Mouse (Mus musculus) heart, embryonic 15.5 days (tissue): Measurements from ENCODE around the gene Map4k3. TPM values are rescaled to one million over a fixed set of nuclear protein-coding genes. Genes with fewer than 3 reads are reported as not detected.
"Not testable (repeated sequence)": the region's sequence is repeated elsewhere in the genome, so short reads cannot be mapped to it uniquely, and the experiment has no call there.

ENCODE experiments used
- ATAC-seq: fragments of 200-750 bp; cut with Nextera tagmentation; replicated peaks from 2 replicates; pipeline ENCODE4 v1.8.0; 2017; ENCODE audit warnings: low read depth, moderate TSS enrichment; ENCODE audit not compliant: insufficient number of reproducible peaks, insufficient read depth, low FRiP score
- H3K27ac ChIP-seq: fragments of 300-500 bp; sonication (generic); 2 replicates; pipeline ENCODE4 v1.5.1; 2015; ENCODE audit warnings: mild to moderate bottlenecking, inconsistent platforms
- H3K27me3 ChIP-seq: fragments of 300-500 bp; sonication (generic); 2 replicates; pipeline ENCODE4 v1.6.1; 2015; ENCODE audit warnings: inconsistent platforms
- H3K36me3 ChIP-seq: fragments of 300-500 bp; sonication (generic); 2 replicates; pipeline ENCODE4 v1.6.1; 2015; ENCODE audit warnings: mild to moderate bottlenecking, inconsistent platforms
- H3K4me1 ChIP-seq: fragments of 300-500 bp; sonication (generic); replicated peaks from 2 replicates; pipeline ENCODE4 v1.6.1; 2015; ENCODE audit warnings: inconsistent platforms
- H3K4me2 ChIP-seq: fragments of 300-500 bp; sonication (generic); 2 replicates; pipeline ENCODE4 v1.6.1; 2015; ENCODE audit warnings: inconsistent platforms, mild to moderate bottlenecking, moderate library complexity
- H3K4me3 ChIP-seq: fragments of 300-500 bp; sonication (generic); 2 replicates; pipeline ENCODE4 v1.5.1; 2015; ENCODE audit warnings: mild to moderate bottlenecking, inconsistent platforms
- H3K9ac ChIP-seq: fragments of 300-500 bp; sonication (generic); 2 replicates; pipeline ENCODE4 v1.6.1; 2015; ENCODE audit warnings: mild to moderate bottlenecking, inconsistent platforms
- H3K9me3 ChIP-seq: fragments of 300-500 bp; sonication (generic); replicated peaks from 2 replicates; pipeline ENCODE4 v1.6.1; 2016; ENCODE audit warnings: inconsistent platforms
- WGBS: fragments of 180-500 bp; shearing (Covaris S2); methylation state at CpG from one replicate; pipeline ENCODE4 v1.1.7; 2015; ENCODE audit warnings: mixed read lengths; 5-methylcytosine and 5-hydroxymethylcytosine counted together
- polyA plus RNA-seq: library from polyadenylated mRNA; unstranded; fragments of >200 nt; fragmentation: Nextera tagmentation; extraction: Ambion mirVana; gene quantifications from 2 replicates; pipeline ENCODE4 v1.2.1, GENCODE M21; 2015

Map4k3 gene
- polyA plus RNA-seq, 1 experiment from 2014 or later = 17.9 TPM

GRCm38 (mm10) chr17:80577639-80578038, 150.6 kb downstream of the Map4k3 start, which contains the start of gene Cdkl4:
TSS of gene Cdkl4 (minus strand) at chr17:80577813.
- no peaks in the 10 kb centered on the region for H3K27me3 ChIP-seq
- peaks cover 21% of the 10 kb centered on the region for H3K36me3 ChIP-seq
- H3K27ac ChIP-seq = no peak within 1 kb of the TSS
- 65% methylated on average over 15 of the region's 15 CpGs for WGBS
- H3K9me3 ChIP-seq = no peaks in the 10 kb centered on the region
- H3K4me2 ChIP-seq = peak within 1 kb of the TSS; percentile 92
- peak within 1 kb of the TSS; percentile 48 for H3K4me3 ChIP-seq
- ATAC-seq = no peak
- peaks cover 10% of the 10 kb centered on the region for H3K4me1 ChIP-seq
- peak within 1 kb of the TSS; percentile 46 for H3K9ac ChIP-seq

GRCm38 (mm10) chr17:80577214-80577613, 151.1 kb downstream of the Map4k3 start:
- H3K27ac ChIP-seq = no peak overlapping the region
- ATAC-seq = no peak; the same call in 1 of the 2 replicates

GRCm38 (mm10) chr17:80575008-80575407, 153.3 kb downstream of the Map4k3 start:
- Histone ChIP-seq H3K27me3 (no peaks in the 10 kb centered on the region), H3K27ac (no peak overlapping the region), H3K9ac (no peak overlapping the region), H3K4me2 (no peak overlapping the region), H3K9me3 (no peaks in the 10 kb centered on the region), H3K4me1 (peaks cover 10% of the 10 kb centered on the region), H3K36me3 (0 out of 2 replicates have a peak, but pooled peaks cover 2% of the 10 kb centered on the region), H3K4me3 (no peak overlapping the region)
- ATAC-seq = no peak
- 42% methylated on average over 7 of the region's 7 CpGs for WGBS

More at GRCm38 (mm10) chr17:80577214-80577613, 151.1 kb downstream of the Map4k3 start:
- H3K9ac ChIP-seq = peak overlapping the region; percentile 46
- WGBS = under 1% methylated on average over 29 of the region's 30 CpGs
- peaks cover 10% of the 10 kb centered on the region for H3K4me1 ChIP-seq
- H3K36me3 ChIP-seq = peaks cover 17% of the 10 kb centered on the region; the same call in 1 of the 2 replicates
- no peaks in the 10 kb centered on the region for H3K27me3 ChIP-seq
- H3K9me3 ChIP-seq = no peaks in the 10 kb centered on the region
- peak overlapping the region; percentile 48 for H3K4me3 ChIP-seq
- peak overlapping the region; percentile 92 for H3K4me2 ChIP-seq

GRCm38 (mm10) chr17:80574471-80574965, 153.8 kb downstream of the Map4k3 start:
- no peak overlapping the region for H3K9ac ChIP-seq
- H3K27me3 ChIP-seq = no peaks in the 10 kb centered on the region
- H3K9me3 ChIP-seq = no peaks in the 10 kb centered on the region
- H3K4me3 ChIP-seq = no peak overlapping the region
- no peak overlapping the region for H3K27ac ChIP-seq
- H3K4me2 ChIP-seq = no peak overlapping the region
- no peak for ATAC-seq
- H3K36me3 ChIP-seq = no peaks in the 10 kb centered on the region
- peaks cover 10% of the 10 kb centered on the region for H3K4me1 ChIP-seq
- 75% methylated on average over 7 of the region's 7 CpGs for WGBS

DNA sequence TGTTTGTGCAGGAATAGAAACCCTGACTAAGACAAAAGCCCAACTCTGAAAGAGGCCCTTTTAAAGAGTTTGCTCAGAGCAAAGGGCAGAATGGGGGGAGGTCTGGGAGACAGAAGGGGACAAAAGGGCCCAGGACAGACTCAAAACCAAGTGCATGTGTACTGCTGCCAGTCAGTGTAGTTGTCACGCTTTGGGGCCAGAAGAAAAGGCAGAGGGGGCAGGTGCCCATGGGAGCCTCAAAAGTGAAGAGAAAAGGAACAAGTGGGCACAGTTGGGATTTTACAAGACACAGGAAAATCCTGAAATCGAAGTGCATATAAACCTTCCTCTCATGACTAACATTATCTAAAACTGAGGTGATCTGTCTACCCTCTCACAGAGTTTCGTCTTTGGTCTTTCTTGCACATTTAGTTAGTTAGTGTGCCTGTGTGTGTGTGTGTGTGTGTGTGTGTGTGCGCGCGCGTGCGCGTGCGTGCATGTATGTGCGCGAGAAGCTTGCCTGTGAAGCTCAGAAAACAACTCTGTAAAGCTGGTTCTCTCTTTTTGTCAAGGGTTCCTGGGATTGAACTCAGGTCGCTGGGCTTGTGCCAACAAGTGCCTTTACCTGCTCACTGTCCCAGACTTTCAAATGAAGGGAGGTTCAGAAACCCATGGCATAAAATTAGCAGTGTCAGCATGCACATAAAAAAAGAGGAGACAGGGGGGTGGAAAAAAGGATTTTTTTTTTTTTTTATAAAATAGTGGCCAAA, 155.9 kb downstream of the Map4k3 start:
- Histone ChIP-seq H3K27me3 (no peaks in the 10 kb centered on the region), H3K4me2 (no peak overlapping the region), H3K27ac (no peak overlapping the region), H3K4me1 (peaks cover 6% of the 10 kb centered on the region), H3K9ac (no peak overlapping the region), H3K4me3 (no peak overlapping the region), H3K9me3 (no peaks in the 10 kb centered on the region), H3K36me3 (no peaks in the 10 kb centered on the region)
- no peak for ATAC-seq
- WGBS = 93% methylated on average over 13 of the region's 13 CpGs

DNA sequence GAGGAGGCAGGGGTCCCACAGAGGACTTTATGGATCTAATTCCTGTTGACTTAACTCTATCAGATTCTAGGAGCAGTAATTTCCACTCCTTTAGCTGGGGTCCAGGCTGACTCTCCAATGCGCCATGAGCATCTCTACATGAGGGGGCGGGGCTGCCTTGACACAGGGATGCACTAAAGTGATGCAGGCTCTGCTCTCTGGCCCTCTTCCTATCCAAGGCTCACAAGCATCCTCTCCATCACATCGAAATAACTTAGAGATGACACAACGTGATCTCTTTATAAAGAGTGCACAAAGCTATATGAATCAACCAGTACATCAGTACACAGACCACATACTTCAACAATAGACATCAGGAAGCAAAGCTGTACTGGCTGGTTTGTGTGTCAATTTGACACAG, 156.8 kb downstream of the Map4k3 start:
- no peak overlapping the region for H3K4me3 ChIP-seq
- no peak overlapping the region for H3K9ac ChIP-seq
- H3K4me2 ChIP-seq = no peak overlapping the region
- ATAC-seq = no peak
- no peaks in the 10 kb centered on the region for H3K36me3 ChIP-seq
- no peak overlapping the region for H3K27ac ChIP-seq
- H3K9me3 ChIP-seq = no peaks in the 10 kb centered on the region
- no peaks in the 10 kb centered on the region for H3K27me3 ChIP-seq
- WGBS = 91% methylated on average over 4 of the region's 4 CpGs
- H3K4me1 ChIP-seq = no peaks in the 10 kb centered on the region

DNA sequence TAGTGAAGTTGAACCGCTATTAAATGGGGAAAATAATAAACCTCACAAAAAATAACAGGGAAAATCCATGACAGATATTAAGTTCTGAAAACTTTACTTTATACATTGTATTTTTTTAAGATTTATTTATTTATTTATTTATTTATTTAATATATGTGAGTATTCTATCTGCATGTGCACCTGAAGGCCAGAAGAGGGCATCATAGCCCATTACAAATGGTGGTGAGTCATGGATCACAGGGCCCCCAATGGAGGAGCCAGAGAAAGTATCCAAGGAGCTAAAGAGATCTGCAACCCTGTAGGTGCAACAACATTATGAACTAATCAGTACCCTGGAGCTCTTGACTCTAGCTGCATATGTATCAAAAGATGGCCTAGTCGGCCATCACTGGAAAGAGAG, 158.6 kb downstream of the Map4k3 start:
- not testable (repeated sequence) for H3K9ac ChIP-seq, H3K36me3 ChIP-seq, H3K27me3 ChIP-seq, H3K27ac ChIP-seq, ATAC-seq, H3K4me3 ChIP-seq, H3K4me2 ChIP-seq, H3K4me1 ChIP-seq, H3K9me3 ChIP-seq
- WGBS = 86% methylated on average over 1 of the region's 2 CpGs

- 88% methylated on average over 6 of the region's 6 CpGs for WGBS
- Histone ChIP-seq H3K4me3 (no peak overlapping the region), H3K9me3 (no peaks in the 10 kb centered on the region; the same call in 1 of the 2 replicates), H3K9ac (no peak overlapping the region), H3K4me1 (no peaks in the 10 kb centered on the region), H3K27ac (no peak overlapping the region), H3K27me3 (no peaks in the 10 kb centered on the region), H3K36me3 (no peaks in the 10 kb centered on the region; the same call in 1 of the 2 replicates), H3K4me2 (no peak overlapping the region)
- no peak for ATAC-seq
Observed at GRCm38 (mm10) chr17:80568842-80569601, 159.3 kb downstream of the Map4k3 start.

DNA sequence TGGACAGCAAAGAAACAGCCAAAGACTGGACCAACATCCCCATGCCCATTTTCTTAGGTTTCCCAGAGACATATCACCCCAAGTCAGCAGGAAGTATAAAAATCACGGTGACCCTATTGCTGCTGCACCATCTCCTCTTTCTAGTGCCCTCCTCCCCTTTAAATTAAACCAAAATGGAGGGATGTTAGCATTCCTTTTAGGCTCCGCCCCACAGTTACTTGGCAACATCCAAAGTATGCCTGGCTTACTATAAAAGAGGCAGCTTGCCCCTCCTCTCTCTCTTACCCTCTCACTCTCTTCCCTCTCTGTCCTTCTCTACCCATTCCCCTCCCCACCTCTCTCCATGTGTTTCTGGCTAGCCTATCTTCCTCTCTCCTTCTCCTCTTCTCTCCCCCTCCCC, 159.8 kb downstream of the Map4k3 start:
- Histone ChIP-seq H3K27ac (no peak overlapping the region), H3K4me1 (no peaks in the 10 kb centered on the region), H3K36me3 (no peaks in the 10 kb centered on the region; the same call in 1 of the 2 replicates), H3K4me2 (no peak overlapping the region), H3K9ac (no peak overlapping the region), H3K27me3 (no peaks in the 10 kb centered on the region), H3K4me3 (no peak overlapping the region), H3K9me3 (no peaks in the 10 kb centered on the region; the same call in 1 of the 2 replicates)
- 82% methylated on average over 2 of the region's 2 CpGs for WGBS
- no peak for ATAC-seq

- H3K4me1 ChIP-seq = no peaks in the 10 kb centered on the region
- H3K9ac ChIP-seq = no peak overlapping the region
- 62% methylated on average over 3 of the region's 3 CpGs for WGBS
- H3K27me3 ChIP-seq = no peaks in the 10 kb centered on the region
- no peak overlapping the region for H3K27ac ChIP-seq
- peak overlapping the region; percentile 8; the same call in 1 of the 2 replicates for H3K4me3 ChIP-seq
- ATAC-seq = no peak
- no peak overlapping the region for H3K4me2 ChIP-seq
- H3K36me3 ChIP-seq = no peaks in the 10 kb centered on the region; the same call in 1 of the 2 replicates
- H3K9me3 ChIP-seq = no peaks in the 10 kb centered on the region; the same call in 1 of the 2 replicates
Observed at GRCm38 (mm10) chr17:80564611-80564924, 163.7 kb downstream of the Map4k3 start.

GRCm38 (mm10) chr17:80563762-80564610, 164.3 kb downstream of the Map4k3 start:
- not testable (repeated sequence) for H3K4me2 ChIP-seq, H3K9ac ChIP-seq, H3K4me1 ChIP-seq, H3K27me3 ChIP-seq, H3K9me3 ChIP-seq, ATAC-seq, H3K36me3 ChIP-seq, H3K27ac ChIP-seq
- peak overlapping the region; percentile 8; the same call in 1 of the 2 replicates for H3K4me3 ChIP-seq
- WGBS = 86% methylated on average over 27 of the region's 27 CpGs
